Mouse (Mus musculus): ENCODE results near the gene Eif2b3.

DNA sequence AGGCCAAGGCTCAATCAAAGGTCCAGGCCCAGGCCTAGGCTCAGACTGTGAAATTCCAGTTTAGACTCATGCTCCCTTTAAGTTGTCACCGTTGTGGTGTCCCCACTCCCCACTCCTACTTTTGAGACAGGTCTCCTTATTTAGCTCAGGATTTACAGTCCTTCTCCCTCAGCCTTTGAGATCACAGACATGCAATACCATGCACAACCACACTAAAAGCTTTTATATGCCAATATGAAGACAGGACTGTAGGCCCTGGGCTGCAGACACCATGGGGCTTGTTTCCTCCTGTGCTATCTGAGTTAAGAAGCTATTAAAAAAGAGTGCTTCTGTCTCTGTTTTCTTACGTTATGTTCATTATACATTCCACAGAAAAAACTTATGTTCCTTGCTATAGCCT, 1.5 kb upstream of the Eif2b3 start:
- TF ChIP-seq CTCF (IDR thresholded peaks at IDR 0.05; ENCODE audit: control insufficient read depth, insufficient read depth, low read length) (no peak), POLR2A (IDR thresholded peaks at IDR 0.05; ENCODE audit: borderline replicate concordance, control insufficient read depth, low read depth, low read length) (no peak)
